Mouse (Mus musculus) left cerebral cortex, adult 18-20 months (tissue): Measurements from ENCODE around the gene Prkra. TPM values are rescaled to one million over a fixed set of nuclear protein-coding genes. Genes with fewer than 3 reads are reported as not detected.

Experiments
- DNase-seq, 2 experiments: peaks; one replicate each; pipeline ENCODE4 v3.0.0; 2021 to 2022; ENCODE audit warnings: low spot score in 2 of 2, mixed read lengths in 1 of 2
- total RNA-seq, 2 experiments: library from RNA; stranded (reverse); gene quantifications; 2 replicates each; pipeline ENCODE4 v1.2.3; 2021

The Prkra gene
- total RNA-seq, 2 experiments from 2014 or later, result 17.1 to 18.9 TPM

DNA sequence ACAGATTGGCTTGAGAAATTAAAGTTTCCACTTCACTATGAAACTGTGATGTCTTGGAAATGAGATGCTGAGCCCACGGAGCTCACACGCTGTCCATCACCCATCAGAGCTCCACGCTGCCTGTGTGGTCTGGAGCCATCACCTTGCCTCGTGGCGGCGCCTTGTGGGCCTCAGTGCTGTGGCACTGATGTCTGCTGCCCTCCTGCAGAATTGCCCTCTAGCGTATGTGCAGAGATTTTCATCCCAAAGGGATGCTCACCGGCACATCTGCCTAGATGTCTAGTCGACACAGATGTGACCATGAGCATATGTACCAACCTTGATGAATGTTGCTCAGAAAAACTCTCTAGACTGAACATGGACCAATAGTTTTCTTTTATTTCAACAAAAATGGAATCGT is 60.9 kb downstream of the Prkra start:
- DNase-seq, result no peak

DNA sequence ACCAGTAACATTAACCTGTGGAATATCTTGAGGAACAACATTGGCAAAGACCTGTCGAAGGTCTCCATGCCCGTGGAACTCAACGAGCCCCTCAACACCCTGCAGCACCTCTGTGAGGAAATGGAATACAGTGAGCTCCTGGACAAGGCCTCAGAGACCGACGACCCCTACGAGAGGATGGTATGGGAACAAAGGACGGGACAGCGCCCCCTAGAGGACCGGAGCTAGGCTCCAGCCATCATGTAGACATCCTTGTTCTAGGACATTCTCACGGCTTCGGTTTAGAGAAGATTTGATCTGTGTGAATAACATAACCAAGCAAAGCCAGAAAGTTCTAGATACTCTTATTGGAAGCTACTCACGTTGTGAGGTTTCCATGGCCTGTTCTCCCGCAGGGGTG is 62.7 kb downstream of the Prkra start:
- DNase-seq, result no peak

Other genes with a start within 250 kb of the Prkra start
- 10 to 100 TPM; 51.2 to 53.5 TPM for gene Osbpl6, start 241.5 kb downstream of the Prkra start, total RNA-seq
- gene Pjvk, start 461 bp upstream of the Prkra start, total RNA-seq, result not detected
- gene Fkbp7, start 25.1 kb upstream of the Prkra start, total RNA-seq, result 1 to 10 TPM; 5.0 to 5.8 TPM
- 10 to 100 TPM; 39.9 to 43.4 TPM for gene Plekha3, start 27.3 kb upstream of the Prkra start, total RNA-seq